Mouse (Mus musculus) midbrain, embryonic 12.5 days (tissue): ENCODE measurements around the gene Cab39l. TPM values are rescaled to one million over a fixed set of nuclear protein-coding genes. Genes with fewer than 3 reads are reported as not detected.
A peak's percentile ranks its signal among the peaks of the same experiment; 100 is the strongest.

Source experiments
- ATAC-seq: fragments of 200-750 bp; cut with Nextera tagmentation; 2 replicates; pipeline ENCODE4 v1.8.0; 2017; ENCODE audit warnings: low read depth, moderate TSS enrichment, moderate library complexity; ENCODE audit not compliant: low FRiP score
- H3K27ac ChIP-seq: fragments of 300-500 bp; sonication (generic); replicated peaks from 2 replicates; pipeline ENCODE4 v1.5.1; 2016; ENCODE audit warnings: mild to moderate bottlenecking
- H3K27me3 ChIP-seq: fragments of 300-500 bp; sonication (generic); 2 replicates; pipeline ENCODE4 v1.6.1; 2016; ENCODE audit warnings: mild to moderate bottlenecking
- H3K36me3 ChIP-seq: fragments of 300-500 bp; sonication (generic); 2 replicates; pipeline ENCODE4 v1.6.1; 2016
- H3K4me1 ChIP-seq: fragments of 300-500 bp; sonication (generic); 2 replicates; pipeline ENCODE4 v1.6.1; 2016
- H3K4me2 ChIP-seq: fragments of 300-500 bp; sonication (generic); replicated peaks from 2 replicates; pipeline ENCODE4 v1.6.1; 2016; ENCODE audit warnings: mild to moderate bottlenecking, moderate library complexity
- H3K4me3 ChIP-seq: fragments of 300-500 bp; sonication (generic); 2 replicates; pipeline ENCODE4 v1.5.1; 2016; ENCODE audit warnings: mild to moderate bottlenecking
- H3K9ac ChIP-seq: fragments of 300-500 bp; sonication (generic); replicated peaks from 2 replicates; pipeline ENCODE4 v1.6.1; 2016; ENCODE audit warnings: mild to moderate bottlenecking, moderate library complexity
- H3K9me3 ChIP-seq: fragments of 300-500 bp; sonication (generic); 2 replicates; pipeline ENCODE4 v1.6.1; 2016; ENCODE audit warnings: mild to moderate bottlenecking
- WGBS: fragments of 180-500 bp; shearing (Covaris S2); methylation state at CpG from one replicate; pipeline ENCODE4 v1.1.7; 2016; 5-methylcytosine and 5-hydroxymethylcytosine counted together
- polyA plus RNA-seq: library from polyadenylated mRNA; unstranded; fragments of >200 nt; fragmentation: Nextera tagmentation; extraction: Ambion mirVana; gene quantifications from 2 replicates; pipeline ENCODE4 v1.2.1, GENCODE M21; 2016

The Cab39l gene
- polyA plus RNA-seq, 1 experiment from 2014 or later: 33.2 TPM

DNA sequence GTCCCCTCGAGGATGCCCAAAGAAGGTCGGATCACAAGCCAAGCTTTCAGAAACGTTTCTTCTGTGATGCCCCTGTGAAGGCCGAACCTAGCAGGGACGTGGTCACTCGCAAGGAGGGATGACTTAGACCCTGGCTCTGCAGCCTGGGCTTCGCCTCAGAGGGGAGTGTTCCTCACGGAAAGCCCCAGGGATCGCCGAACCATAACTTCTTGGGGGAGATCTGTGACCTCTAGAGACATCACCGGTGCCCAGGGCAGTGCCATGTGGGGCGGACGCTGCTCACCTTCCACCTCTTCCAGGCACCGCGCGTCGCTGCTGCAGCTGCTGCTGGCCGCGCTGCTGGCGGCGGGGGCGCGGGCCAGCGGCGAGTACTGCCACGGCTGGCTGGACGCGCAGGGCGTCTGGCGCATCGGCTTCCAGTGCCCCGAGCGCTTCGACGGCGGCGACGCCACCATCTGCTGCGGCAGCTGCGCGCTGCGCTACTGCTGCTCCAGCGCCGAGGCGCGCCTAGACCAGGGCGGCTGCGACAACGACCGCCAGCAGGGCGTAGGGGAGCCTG, 185.1 kb downstream of the Cab39l start:
- Histone ChIP-seq H3K4me2 (peak overlapping the region; percentile 77), H3K4me1 (peaks cover 33% of the 10 kb centered on the region), H3K9me3 (no peaks in the 10 kb centered on the region), H3K27ac (peak overlapping the region; percentile 83), H3K36me3 (peaks cover 6% of the 10 kb centered on the region; the same call in 1 of the 2 replicates), H3K4me3 (peak overlapping the region; percentile 66), H3K27me3 (peaks cover 57% of the 10 kb centered on the region), H3K9ac (peak overlapping the region; percentile 64)
- ATAC-seq: peak; percentile 69
- WGBS: under 1% methylated on average over 51 of the region's 51 CpGs

DNA sequence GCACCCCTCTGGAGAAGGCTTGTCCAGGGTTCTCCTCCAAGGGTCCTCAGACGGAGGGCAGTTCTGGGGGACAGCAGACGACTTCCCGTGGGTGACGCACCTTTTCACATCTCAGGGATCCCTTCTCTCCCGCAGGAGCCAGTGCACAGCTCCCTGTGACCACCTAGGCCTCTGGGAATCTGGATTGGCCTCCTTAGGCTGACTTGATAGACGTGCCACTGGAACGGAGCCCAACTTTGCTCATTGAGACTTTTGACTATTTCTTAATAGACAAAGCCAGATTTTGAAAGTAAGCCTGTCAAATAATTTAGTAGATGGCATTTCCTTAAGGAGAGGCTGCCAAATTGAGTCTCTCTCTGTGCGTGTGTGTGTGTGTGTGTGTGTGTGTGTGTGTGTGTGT, 185.9 kb downstream of the Cab39l start:
- Histone ChIP-seq H3K4me1 (peaks cover 33% of the 10 kb centered on the region), H3K4me3 (peak overlapping the region; percentile 66), H3K36me3 (peaks cover 6% of the 10 kb centered on the region; the same call in 1 of the 2 replicates), H3K4me2 (peak overlapping the region; percentile 77), H3K9ac (peak overlapping the region; percentile 64; the same call in 1 of the 2 replicates), H3K27me3 (peaks cover 57% of the 10 kb centered on the region), H3K27ac (no peak overlapping the region), H3K9me3 (no peaks in the 10 kb centered on the region)
- 23% methylated on average over 8 of the region's 8 CpGs for WGBS
- ATAC-seq: no peak

DNA sequence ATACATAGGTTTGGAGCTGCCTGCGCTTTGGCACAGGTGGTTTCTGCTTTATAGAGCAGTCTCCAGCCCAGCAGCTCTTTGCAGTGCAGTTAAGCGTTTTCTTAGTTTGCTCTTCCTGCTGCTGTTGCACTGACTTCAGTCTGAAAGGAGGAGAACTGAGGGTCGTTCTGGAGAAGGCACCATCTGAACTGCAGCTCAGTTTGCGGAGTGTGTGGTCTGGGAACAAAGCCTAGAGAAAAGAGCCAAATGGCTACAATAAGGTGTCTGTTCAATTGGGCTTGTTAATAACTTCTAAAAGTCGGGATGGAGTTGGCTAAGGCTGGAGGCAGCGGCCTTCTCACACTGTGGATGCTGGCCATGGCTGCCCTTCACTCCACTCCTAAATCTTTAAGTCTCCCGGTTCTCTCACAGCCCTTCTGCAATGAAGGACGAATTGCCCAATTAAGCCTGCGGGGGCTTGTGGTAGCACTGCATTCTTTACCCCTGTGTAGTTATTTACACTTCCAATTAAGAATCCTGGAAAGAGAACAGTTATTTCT, 186.4 kb downstream of the Cab39l start:
- WGBS: 21% methylated on average over 9 of the region's 9 CpGs
- ATAC-seq: no peak
- H3K36me3 ChIP-seq: peaks cover 6% of the 10 kb centered on the region; the same call in 1 of the 2 replicates
- H3K27me3 ChIP-seq: peaks cover 52% of the 10 kb centered on the region
- H3K27ac ChIP-seq: no peak overlapping the region; the same call in 1 of the 2 replicates
- peak overlapping the region; percentile 66 for H3K4me3 ChIP-seq
- no peak overlapping the region for H3K9ac ChIP-seq
- H3K4me1 ChIP-seq: peaks cover 33% of the 10 kb centered on the region
- H3K4me2 ChIP-seq: peak overlapping the region; percentile 77
- no peaks in the 10 kb centered on the region for H3K9me3 ChIP-seq

DNA sequence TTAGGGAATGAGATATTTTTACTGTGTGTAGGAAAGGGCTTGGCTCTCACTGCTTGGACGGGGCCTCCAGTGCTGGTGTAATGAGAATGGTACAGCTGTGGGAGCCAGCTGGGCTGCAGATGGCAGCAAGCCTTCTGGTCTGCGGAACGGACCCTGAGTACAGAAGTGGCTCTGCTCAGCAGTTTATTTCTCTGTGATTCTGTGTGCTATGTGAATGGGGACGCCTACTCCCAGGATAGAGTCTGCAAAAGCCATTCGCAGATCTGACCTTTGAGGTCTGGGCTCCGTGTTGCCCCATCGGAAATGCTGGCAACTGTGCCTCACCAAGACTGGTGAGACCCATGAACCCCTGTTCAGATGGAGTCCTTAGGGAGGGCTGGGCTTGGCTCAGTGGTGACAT, 187.1 kb downstream of the Cab39l start:
- Histone ChIP-seq H3K9me3 (no peaks in the 10 kb centered on the region), H3K27ac (no peak overlapping the region), H3K4me1 (peaks cover 33% of the 10 kb centered on the region), H3K4me3 (peak overlapping the region; percentile 66), H3K4me2 (peak overlapping the region; percentile 77), H3K36me3 (peaks cover 6% of the 10 kb centered on the region; the same call in 1 of the 2 replicates), H3K27me3 (peaks cover 47% of the 10 kb centered on the region), H3K9ac (no peak overlapping the region)
- no peak for ATAC-seq
- WGBS: 33% methylated on average over 7 of the region's 7 CpGs

DNA sequence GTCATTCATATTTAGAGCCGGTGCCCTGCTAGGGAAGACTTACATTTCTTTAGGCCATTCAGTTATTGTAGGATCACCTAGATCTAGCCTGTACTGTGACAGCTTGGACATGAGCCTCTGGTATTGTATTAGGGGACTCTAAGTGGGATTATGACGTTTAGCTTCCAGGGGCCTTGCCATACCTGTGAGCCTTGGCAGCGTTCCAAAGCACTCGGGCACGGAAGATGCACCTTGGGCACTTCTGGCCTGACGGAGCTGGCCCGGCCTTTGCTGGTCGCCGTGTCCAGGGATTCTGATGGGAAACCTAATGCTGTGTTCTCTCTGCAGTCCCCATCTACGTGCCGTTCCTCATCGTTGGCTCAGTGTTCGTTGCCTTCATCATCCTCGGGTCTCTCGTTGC, 188.5 kb downstream of the Cab39l start:
- WGBS: 91% methylated on average over 15 of the region's 15 CpGs
- H3K4me2 ChIP-seq: no peak overlapping the region
- H3K27me3 ChIP-seq: peaks cover 34% of the 10 kb centered on the region
- H3K9ac ChIP-seq: no peak overlapping the region
- peaks cover 6% of the 10 kb centered on the region; the same call in 1 of the 2 replicates for H3K36me3 ChIP-seq
- no peak overlapping the region for H3K4me3 ChIP-seq
- no peak for ATAC-seq
- H3K9me3 ChIP-seq: no peaks in the 10 kb centered on the region
- no peak overlapping the region for H3K27ac ChIP-seq
- peaks cover 32% of the 10 kb centered on the region for H3K4me1 ChIP-seq

DNA sequence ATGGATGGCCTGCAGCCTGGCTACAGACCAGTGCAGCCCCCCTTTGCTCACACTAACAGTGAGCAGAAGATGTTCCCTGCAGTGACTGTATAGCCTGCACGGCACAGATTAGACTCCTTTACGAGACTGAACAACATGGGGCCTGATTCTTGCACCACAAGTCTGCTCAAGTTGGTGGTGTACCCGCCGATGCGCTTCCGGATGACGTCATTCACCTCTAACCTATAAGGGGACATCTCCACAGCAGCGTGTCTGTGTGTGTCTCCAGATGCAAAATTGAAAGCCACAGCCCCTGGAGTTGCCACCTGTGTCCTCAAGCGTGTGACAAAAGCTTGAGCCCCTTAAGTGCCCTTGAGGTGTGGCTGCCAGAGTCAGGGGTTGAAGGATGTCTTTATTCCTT, 189.3 kb downstream of the Cab39l start:
- H3K9me3 ChIP-seq: no peaks in the 10 kb centered on the region
- H3K27me3 ChIP-seq: peaks cover 26% of the 10 kb centered on the region
- no peak overlapping the region for H3K4me2 ChIP-seq
- peaks cover 30% of the 10 kb centered on the region for H3K4me1 ChIP-seq
- H3K9ac ChIP-seq: no peak overlapping the region
- no peak overlapping the region for H3K4me3 ChIP-seq
- H3K36me3 ChIP-seq: peaks cover 6% of the 10 kb centered on the region; the same call in 1 of the 2 replicates
- no peak overlapping the region for H3K27ac ChIP-seq
- WGBS: 91% methylated on average over 9 of the region's 9 CpGs
- no peak for ATAC-seq

DNA sequence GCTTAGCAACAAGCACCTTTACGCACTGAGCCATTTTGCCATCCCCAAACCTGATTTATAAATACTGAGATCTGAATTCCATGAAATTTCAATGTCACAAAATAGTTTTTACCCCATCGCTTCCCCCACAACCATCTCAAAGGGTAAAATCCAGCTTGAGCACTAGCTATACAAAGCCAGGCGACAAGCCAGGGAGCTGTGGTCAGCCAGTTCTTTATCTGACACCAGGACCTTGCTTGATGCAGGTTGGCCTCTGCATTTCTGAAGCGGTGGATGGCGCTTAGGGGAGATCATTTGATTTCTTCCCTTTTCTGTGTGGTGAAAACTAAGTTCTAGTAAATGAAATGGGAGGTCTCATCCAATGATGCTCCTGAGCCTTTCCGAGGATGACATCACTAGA, 191.3 kb downstream of the Cab39l start:
- Histone ChIP-seq H3K4me3 (no peak overlapping the region), H3K36me3 (peaks cover 6% of the 10 kb centered on the region; the same call in 1 of the 2 replicates), H3K4me2 (no peak overlapping the region), H3K9me3 (no peaks in the 10 kb centered on the region), H3K27ac (no peak overlapping the region), H3K4me1 (peaks cover 14% of the 10 kb centered on the region; the same call in 1 of the 2 replicates), H3K9ac (no peak overlapping the region), H3K27me3 (peaks cover 12% of the 10 kb centered on the region)
- WGBS: 90% methylated on average over 6 of the region's 6 CpGs
- no peak for ATAC-seq

DNA sequence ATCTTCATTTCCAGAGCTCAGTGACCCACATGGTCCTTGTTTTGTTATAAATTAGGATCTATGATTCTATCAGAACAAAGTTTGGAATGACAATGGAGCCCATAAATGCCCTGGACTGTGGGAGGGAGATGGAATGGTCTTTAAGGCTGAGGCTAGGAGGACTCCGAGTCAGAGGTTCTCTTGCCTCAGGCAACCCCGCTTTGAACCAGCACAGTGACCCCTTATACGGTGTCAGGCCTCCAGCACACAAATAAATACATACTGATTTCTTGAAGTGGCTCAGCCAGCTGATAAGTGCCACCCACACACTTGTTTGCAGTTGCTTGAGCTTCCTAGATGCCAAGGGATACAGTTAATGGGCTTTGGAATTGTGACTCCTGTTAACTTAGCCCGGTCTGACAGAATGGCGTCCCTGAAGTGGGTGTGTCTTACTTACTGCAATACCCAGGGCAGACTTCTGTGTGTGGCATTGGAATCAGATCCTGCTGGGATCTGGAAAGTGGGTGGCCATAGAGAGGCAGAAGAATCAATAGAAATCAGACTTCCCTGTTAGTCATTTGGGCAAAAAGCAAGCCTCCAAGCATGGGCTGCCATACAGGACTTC, 192.6 kb downstream of the Cab39l start:
- H3K4me1 ChIP-seq: peaks cover 4% of the 10 kb centered on the region; the same call in 1 of the 2 replicates
- no peaks in the 10 kb centered on the region for H3K9me3 ChIP-seq
- no peaks in the 10 kb centered on the region; the same call in 1 of the 2 replicates for H3K27me3 ChIP-seq
- no peak overlapping the region for H3K4me2 ChIP-seq
- peaks cover 6% of the 10 kb centered on the region; the same call in 1 of the 2 replicates for H3K36me3 ChIP-seq
- H3K4me3 ChIP-seq: no peak overlapping the region
- 88% methylated on average over 5 of the region's 5 CpGs for WGBS
- no peak for ATAC-seq
- H3K27ac ChIP-seq: no peak overlapping the region
- H3K9ac ChIP-seq: no peak overlapping the region

DNA sequence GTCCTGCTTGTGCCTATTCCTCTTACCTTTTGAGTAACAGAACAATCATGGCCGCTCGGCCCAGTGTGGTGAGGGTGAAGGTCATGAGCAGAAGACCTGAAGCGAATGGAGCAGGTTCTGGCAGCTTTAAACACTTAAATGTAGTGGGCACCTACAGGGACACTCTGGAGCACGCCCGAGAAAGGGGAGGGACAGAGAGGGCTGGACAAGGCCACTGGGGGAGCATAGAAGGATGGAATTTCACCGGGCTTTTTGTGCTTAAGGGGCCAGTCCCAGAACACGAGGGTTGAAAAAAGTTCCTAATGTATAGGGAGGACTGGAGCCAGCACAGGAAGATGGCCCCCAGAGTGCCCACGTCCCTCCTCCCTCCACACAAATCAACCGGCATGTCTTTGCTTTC, 193.2 kb downstream of the Cab39l start:
- Histone ChIP-seq H3K4me1 (peaks cover 4% of the 10 kb centered on the region; the same call in 1 of the 2 replicates), H3K4me2 (no peak overlapping the region), H3K27ac (no peak overlapping the region), H3K27me3 (no peaks in the 10 kb centered on the region), H3K36me3 (peaks cover 6% of the 10 kb centered on the region; the same call in 1 of the 2 replicates), H3K4me3 (no peak overlapping the region), H3K9ac (no peak overlapping the region), H3K9me3 (no peaks in the 10 kb centered on the region)
- ATAC-seq: no peak
- 77% methylated on average over 9 of the region's 9 CpGs for WGBS

Other genes with a start within 250 kb of the Cab39l start
- gene Rcbtb1, start 239.8 kb upstream of the Cab39l start, polyA plus RNA-seq: 121 and 122 TPM in 2 replicates
- not detected in 2 replicates for gene Gm6904, start 180.8 kb upstream of the Cab39l start, polyA plus RNA-seq
- gene Phf11a, start 143.4 kb upstream of the Cab39l start, polyA plus RNA-seq: not detected in 2 replicates
- gene Phf11b, start 99.6 kb upstream of the Cab39l start, polyA plus RNA-seq: 0.22 and 0.39 TPM in 2 replicates
- 0.19 and 0.29 TPM in 2 replicates for gene Phf11d, start 75.5 kb upstream of the Cab39l start, polyA plus RNA-seq
- 0.46 and 0.65 TPM in 2 replicates for gene Phf11c, start 45.6 kb upstream of the Cab39l start, polyA plus RNA-seq
- gene Setdb2, start 88 bp upstream of the Cab39l start, polyA plus RNA-seq: 9.5 and 11.7 TPM in 2 replicates
- 33.1 and 36.0 TPM in 2 replicates for gene Cdadc1, start 157.0 kb downstream of the Cab39l start, polyA plus RNA-seq
- gene Shisa2, start 184.3 kb downstream of the Cab39l start, polyA plus RNA-seq: 10.9 and 14.6 TPM in 2 replicates